Mouse (Mus musculus) c-Kit-positive CD71-negative TER-119-negative erythroid progenitor cells, embryonic 14.5 days (primary cell): ENCODE data around the gene Btg2.

ENCODE experiments used
- DNase-seq: peaks from one replicate; pipeline ENCODE4 v3.0.0-alpha.2; 2013; ENCODE audit warnings: low read depth

Btg2 gene

DNA sequence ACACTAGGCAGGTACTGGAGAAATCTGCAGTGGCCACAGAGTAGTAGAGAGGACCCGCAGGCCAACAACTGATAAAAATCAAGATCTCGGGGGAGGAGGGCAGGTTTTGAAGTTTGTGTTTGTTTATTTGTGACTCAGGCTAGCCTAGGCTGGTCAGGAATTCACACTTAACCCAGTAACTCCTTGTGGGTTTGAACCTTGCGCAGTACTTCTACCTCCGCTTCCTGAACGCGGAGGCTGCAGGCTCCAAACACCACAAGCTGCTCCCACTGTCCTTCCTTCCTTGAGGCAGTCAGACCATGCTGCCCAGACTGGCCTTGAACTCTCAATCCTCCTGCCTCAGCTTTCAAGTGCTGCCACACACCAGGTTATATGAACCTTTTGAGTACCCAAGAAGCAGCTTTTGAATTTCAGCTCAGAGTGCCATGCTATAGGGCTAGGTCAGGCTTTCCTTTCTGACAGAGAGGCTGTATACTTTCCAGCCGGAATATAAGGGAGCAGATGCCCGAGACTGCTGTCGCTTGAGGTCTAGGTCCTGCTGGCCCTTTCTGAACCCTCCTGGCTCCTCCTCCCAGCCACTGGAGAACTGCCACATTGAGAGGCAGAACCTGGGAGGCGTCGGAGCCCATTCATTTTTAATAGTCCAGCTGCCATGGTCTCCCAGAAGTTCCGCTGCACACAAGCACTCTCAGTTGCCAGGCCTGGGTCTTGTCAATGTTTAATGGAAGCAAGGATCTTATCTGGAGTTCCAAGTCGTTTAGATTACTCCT is 19.2 kb upstream of the Btg2 start:
- no peak for DNase-seq

DNA sequence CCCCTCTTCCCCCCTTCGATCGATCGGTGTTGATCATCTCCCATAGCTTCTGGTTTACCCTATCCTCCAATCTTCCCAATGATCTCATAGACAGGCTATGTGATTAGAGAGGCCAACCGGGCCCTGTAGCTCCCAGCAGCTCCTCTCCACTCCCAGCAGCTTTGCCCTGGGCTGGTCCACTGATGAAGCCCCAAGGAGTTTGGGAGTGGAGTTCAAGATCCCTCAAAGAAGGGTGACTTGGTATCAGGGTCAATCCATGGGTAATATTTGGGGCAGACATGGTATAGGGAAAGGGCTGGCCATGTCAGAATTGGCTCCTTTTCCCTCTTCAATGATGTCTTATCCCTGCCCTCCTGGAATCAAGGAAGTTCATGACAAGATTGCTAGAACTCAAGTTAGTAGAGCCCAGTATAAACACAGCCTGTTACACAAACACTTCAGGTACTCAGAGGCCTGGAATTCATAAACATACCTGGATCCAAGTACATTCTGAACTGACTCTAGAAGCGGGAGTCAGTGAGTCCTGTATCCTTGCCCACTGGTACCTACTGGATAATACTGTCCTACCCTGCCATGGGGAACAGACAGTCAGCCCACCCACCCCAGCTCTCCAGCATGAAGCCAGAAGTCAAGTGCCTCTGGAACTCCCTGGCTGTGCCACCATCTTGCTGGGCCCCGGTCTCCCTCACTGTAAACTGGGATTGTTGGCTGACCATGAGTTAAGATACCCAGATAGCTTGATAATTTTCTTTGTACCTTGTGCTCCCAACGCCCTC is 18.3 kb upstream of the Btg2 start:
- no peak for DNase-seq

DNA sequence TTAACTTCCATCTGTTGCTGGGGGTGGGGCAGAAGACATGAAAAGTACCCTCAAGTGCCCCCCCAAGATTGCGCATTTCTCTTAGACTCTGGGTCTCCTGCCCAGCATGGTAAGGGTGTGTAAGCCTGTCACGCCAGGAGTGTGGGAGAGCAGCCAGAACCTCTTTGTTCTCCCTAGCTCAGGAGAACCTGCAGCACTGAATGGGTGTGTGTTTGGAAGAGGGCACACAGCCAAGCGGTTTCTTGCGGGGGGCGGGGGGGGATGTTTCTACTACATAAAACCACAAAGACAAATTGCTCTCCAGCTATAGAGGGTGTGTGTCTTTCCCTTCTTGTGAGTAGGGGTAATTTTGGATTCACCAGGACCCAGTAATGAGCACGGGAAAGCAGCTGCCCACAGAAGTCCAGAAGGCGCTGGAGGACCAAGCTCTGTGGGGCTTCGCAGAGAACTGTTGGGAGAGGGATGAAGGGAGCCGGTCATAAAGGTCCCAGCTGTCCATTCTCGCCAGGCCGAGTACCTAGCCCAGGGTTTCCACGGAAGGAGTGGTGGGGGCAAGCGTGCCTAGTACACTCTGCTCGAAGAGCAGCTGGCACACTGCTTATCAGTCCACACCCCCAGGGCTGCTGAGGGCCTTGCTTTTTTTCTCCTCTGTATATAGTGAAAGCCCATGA is 17.5 kb upstream of the Btg2 start:
- DNase-seq = no peak

DNA sequence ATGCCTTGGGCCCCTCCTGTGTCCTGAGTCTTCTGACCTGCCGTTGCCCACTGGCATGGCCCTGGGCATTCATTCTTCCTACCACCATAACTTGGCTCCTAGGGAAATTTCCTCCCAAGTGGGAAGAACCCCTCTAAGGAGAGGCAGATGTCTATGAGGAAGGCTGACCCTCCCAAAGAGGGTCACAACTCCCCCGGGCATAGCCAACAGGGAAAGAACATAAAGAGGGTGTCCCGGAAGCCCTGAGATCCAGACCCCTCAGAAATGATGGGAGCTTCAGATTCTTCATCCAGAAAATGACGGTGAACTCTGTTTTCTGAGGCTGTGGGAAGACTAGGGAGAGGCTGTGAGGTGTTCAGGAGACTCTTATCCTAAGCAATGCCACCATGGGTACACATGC is 16.8 kb upstream of the Btg2 start:
- DNase-seq = no peak

DNA sequence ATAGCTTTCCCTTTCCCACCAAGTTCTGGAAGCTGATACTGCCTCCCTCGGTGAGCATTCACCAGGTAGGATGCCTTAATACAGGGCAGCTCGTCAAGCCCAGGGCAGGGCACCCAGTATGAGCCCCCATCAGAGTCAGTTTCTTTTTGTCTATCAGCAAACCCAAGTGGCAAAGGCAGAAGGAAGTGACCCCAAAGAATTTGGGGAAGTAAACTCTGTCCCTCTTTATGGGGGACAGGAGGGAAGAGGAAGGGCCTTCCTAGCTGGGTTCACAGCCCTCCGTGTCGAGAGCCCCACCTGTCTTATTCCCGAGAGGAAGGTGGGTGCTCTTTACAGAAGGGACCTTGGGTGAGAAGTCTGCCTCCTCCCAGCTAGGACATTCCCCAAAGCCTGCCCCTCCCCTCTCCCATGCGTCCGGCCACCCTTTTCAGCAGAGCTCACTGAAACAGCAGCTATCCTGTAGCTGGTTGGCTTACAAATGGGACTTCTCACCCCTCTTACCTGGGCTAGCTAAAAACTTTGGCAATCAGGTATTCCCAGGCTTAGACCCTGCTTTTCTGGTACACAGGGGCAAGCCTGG is 16.2 kb upstream of the Btg2 start:
- DNase-seq = no peak

DNA sequence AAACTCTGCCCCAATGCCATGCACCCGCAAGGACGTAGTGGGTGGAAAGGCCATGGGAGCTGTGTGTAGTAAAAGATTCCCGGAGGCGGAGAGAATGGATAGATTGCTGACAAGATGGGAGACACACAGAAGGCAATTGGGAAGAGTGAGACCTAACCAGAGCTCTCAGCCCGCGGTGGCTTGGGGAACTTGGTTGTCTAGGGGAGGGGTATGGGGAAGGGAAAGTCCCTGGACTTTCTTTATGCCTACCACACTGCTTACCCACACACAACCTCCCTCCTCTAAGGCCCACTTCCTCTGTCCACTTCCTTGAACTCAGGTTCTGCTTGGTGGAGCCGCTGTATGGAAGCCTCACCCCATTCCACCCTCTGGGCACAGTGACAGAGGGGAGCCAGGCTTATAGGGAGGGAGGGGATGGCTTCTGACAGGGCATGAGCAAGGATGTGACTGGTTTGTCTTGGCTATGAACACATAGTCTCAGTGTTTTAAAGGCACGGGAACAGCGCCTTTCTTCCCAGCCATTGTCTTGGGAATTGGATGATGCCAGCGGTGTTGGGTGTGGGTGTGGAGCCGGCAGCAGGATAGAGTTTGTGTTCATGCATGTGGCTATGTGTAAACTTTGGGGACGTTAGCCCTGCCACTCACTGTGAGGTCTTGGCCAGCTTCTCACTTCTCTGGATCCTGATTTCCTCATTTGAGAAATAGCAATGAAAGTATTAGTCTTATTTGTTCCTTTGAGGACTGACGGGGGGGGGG is 15.0 kb upstream of the Btg2 start:
- DNase-seq = no peak

DNA sequence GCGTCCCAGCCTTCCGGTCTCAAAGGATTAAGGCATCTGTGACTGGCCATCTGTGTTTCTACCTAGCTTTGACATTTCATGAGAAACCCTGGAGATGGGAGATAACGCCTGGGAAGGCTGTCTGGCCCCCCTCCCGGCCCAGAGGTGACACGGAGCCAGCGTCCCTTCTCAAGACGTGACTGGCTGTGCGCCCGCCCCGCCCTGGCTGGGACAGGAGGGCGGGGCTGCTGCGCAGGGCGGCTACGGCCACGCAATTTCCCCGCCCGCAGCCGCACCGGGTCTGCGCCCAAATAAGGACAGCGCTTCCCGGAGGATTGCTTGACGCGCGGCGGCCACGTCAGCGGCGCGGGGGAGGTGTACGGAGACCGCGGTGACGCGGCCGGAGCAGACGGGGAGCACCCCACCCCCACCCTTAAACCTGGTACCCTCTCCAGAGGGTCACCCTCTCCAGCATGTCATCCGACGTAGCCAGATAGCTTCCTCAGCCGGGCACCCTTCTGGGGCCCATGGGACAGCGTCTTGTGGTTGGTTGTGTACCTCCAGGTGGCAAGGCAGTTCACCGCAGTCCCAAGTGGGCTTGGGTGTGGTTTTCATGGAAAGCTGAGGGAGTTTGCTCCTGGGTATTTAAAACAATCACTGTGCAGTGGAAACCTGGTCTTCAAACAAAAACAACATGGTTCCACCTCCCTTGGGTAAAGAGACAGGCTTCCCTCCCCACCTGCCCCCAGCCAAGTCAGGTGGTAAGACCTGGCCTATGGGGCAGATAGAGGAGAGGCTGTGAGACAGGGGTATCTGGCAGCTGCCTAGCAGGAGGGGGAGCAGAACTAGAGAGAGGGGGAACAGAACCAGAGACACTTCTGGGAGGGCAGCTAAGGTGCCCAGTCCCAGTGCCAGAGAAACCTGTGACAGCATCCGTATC is 14.2 kb upstream of the Btg2 start:
- peak; percentile 79 for DNase-seq

DNA sequence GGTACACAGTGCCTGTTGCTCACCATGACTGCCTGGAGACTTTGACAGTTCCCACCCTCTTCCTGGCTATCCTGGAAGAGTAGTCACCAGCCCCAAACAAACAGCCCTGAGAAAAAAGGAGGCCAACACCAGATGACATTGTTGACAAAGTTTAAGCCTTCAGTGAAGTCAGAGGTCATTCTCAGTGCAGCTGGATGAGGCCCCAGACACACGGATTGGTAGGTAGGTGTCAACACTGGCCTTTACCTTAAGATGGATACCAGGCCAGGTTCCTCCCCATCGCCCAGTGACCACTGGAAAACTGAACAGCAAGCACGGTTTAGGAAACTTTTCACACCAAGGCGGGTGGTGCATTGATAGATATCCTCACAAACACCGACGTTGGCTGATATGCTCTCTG is 13.4 kb upstream of the Btg2 start:
- no peak for DNase-seq

DNA sequence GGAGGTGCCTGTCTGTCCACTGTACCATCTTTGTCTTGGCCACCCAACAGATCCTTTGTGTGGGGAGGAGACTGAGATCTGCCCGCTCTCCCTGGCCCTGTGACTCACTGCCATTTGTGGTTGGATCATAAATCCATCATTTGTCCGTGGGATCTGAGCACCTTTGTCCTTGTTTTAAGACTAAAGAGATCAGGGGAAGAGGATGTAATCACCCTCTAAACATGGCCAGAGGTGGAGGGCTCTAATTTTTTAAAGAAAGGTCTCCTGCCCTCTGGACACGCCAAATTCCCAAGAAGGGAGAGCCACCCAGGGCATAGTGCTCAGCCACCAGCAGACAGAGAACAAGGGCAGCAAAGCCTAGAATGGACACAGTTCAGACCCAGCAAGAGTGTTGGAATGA is 12.9 kb upstream of the Btg2 start:
- DNase-seq = no peak

DNA sequence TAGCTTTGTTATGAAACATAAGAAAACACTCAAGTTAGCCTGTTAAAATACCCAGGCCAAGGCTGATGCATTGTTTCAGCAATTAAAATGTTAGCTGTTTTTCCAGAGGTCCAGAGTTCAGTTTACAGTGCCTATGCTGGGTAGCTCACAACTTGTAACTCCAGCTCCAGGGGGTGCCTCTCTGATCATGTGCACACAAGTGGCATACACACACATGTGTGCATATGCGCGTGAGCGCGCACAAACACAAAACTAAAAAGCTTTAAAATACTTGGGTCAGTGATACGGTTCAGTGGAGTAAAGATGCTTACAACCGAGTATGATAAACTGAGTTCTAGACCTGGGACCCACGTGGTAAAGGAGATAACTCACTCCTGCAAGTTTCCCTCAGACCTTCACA is 10.2 kb upstream of the Btg2 start:
- no peak for DNase-seq

DNA sequence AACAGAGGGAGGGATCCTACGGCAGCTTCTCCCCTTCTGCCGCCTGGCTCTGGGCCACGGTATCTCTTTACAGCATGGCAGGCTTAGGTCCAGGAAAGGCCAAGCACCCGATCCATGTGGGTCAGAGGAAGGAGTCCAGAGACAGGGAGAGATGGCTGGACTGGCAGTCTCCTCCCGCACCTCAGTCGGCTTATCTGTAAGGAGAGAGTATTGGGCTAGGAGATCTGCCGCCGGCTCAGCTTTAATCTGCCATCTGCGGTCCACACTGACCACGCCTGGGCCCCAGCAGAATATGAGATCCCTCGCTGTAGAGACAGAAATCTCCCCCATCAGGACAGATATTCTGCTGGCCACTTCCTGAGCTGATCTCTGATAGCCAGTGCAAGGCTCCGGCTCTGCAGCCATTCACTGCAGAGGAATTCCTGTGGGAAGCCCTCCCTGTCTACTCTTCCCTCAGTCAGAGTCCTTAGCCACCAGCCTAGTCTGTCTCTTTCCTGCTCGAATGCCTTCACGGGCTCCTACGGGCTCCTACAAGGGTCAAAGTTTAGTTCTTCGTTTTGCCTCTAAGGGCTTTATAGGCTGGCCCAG is 8.0 kb upstream of the Btg2 start:
- no peak for DNase-seq

DNA sequence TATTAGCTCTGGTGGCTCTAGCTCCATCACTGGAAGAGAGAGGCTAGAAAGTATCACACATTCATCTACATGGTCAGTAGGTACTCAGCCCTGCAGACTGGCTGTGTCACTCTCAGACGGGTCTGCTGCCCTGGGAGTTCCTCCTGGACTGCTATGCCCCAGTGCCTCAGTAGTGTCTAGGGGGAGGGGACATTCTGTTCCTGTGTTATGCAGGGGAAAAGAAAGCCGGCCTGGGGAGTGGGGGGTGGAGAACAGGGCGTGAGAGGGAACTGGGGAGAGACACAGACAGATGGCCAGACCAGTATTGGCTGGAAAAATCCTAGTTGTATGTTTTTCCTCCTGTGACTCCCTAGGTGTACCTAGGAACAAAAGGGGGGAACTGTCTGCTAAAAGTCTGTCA is 7.1 kb upstream of the Btg2 start:
- DNase-seq = no peak

DNA sequence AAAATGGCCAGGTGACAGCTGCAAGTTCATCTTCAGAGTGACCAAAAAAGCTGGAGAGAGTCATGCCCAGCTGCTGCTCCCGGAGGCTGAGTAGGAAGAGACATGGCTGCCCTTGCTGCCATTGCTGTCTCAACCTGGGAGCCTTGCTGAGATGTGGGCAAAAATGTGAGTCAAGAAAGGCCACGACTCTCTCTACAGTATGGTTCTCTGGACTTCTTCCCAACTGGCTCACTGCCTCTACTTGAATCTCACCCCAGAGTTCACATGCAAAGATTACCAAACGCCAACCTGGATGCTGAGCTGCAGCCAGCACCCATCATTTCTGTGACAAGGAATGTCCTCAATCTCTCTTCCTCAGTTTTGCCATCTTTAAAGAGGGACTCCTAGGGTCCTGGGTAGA is 5.2 kb upstream of the Btg2 start:
- no peak for DNase-seq

DNA sequence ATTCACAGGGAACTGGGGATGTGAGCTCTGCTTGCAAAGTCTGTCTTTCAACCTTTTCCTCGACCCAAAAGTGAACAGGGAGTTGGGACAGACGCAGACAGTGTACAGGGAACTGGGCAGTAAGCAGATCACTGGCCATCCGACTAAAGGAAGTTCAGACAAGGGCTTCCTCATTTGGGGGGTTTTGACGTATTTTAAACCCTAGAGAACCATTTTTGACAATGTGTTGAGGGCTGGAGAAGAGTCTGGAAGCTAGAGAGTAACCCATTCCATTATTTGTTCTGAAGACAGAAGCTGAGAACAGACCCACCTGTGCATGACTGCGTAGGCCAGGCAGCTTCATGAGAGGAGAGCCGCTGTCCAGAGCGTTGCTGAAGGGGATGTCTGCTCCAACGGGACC is 4.8 kb upstream of the Btg2 start:
- DNase-seq = no peak

DNA sequence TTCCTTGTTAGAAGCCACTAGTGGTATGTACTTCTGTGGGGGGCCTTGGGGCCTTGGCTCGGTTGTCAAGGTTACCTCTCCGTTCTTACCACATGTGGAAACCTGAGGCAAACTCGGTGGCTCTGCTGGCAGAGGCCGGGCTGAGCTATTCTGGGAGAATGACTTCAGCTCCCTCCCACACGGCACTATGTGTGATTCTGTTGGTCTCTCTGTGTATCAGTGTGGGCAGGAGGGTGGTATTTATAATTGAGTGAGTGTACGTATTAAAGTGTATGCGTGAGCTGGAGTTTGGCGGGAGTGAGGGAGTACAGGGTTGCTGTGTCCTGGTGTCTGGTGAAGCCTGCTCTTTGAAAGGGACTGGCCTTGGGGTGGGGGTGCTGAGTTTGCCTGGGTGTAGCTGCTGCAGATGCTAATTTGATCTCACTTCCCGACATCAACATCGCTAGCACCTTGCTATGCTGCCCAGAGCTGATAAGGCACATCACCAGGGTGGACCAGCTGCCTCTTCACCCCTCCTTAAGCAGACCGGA is 4.1 kb upstream of the Btg2 start:
- peak; percentile 43 for DNase-seq

DNA sequence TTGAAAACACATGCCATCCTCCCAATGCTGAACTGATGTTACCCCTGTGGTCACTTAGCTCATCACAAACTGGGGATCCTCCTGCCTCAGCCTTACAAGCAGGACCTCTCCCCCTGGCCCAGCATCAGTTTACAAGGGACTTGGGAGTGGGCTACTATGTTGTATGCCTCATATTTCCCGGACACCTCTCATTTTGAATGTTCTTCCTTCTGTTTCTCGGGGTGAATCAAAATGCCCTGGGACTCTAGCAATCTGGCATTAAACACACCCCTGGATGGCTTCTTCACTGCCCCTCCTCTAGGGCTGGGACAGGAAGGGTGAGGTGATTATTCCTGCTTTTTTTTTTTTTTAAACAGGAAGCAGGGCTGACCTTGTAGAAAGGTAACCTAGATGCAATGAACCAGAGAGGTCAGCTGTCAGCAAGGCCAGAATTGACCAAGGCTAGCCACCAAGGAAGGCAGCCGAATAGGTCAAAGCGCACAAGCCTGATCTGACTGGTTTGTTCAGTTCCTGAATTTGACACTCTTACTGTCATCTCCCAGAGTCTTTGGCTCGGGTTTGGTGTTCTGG is 2.0 kb upstream of the Btg2 start:
- no peak for DNase-seq

DNA sequence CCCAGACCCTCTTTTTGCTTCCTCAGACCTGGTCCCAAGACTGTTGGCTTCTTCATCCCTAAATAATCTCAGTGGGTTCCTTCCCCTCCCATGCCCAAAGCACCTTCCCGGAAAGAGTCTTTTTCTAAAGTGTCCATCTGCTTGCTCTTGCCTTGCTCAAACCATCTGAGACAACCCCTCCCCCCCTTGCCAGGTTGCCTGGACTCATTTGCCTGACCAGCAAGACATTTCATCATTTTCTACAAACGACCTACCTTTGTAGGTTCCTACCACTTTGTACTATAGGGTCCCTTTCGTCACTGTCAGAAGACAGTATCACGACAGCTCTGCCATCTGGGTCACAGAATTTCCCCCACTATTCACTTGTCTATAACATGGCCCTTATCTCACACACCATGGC is 1.5 kb upstream of the Btg2 start:
- no peak for DNase-seq

DNA sequence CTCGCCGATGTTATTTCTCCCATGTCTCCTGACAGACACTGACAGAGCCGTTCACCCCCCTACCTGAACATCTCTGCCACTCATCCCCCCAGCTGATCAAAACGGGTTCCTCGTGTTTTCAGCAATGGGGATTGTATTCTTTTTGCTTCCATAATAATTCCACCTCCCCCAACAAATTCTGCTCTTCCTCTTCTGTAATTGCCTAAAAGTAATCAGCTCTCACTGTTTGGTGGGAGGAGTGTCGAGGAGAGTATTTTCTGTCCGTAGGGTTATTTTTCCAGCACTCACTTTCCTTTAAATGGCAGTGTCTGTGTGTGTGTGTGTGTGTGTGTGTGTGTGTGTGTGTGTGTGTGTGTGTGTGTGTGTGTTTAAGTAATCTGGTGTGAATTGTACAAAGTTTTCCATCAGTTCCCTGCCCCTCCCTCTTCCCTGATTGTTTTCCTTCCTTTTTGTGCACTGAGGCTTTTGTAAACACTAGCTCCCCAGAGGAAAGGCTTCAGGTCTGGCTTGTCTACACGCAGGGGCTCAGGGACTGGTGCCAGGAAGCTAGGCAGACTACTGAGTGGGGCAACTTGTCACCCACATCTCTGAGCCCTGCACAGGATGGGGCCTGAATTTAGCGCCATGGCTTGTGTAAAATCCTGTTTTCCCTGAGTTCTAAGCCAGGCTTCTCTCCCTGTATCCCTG is 700 bp upstream of the Btg2 start:
- DNase-seq = no peak

DNA sequence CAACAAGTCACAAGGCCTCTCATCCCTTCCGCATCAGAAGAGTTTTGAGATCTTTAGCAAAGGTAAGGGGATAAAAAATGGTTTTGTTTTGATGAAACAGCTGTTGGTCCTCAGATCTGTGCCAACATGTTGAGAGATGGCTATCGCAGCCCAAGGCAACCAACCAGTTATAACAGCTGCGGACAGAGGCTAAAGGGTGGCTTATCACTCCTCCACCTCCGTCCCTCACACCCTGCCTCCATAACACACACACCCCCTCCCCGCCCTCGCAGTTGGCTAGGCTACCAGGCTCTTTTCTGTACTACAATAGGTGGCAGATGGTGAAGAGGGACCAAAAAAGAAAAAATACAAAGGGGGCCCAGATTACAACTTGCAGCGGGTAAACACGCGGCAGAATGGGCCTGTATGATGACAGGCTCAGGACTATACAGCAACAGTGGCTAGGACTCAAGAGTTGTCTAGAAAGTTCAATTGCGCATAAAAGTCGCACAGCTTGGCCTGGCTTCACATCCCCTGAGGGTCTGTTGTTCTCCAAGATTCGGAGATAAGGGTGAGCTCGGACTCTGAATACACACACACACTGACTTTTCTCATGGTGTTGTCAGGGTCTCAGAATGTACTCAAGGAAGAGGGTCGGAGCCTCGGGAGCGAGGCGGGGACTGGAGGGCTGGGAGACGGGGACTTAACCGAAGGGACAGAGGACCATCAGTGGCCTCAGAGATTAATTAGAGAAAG is 692 bp downstream of the Btg2 start:
- DNase-seq = no peak
